Mouse (Mus musculus) stomach, postnatal 0 days (tissue): ENCODE data around the gene 1700016K19Rik.

Source experiments
- CTCF ChIP-seq: IDR thresholded peaks from 2 replicates; pipeline ENCODE4 v1.5.1; 2016; ENCODE audit warnings: antibody characterized with exemption, low read depth, mild to moderate bottlenecking, moderate library complexity
- EP300 ChIP-seq: optimal IDR thresholded peaks from 2 replicates; pipeline ENCODE3; 2016; ENCODE audit warnings: antibody characterized with exemption

- TF ChIP-seq EP300 (no peak), CTCF (no peak)
These were observed 37.9 kb upstream of the 1700016K19Rik start for GRCm38 (mm10) chr11:75961782-75962181.
